Mouse (Mus musculus): ENCODE data around the gene Gabbr2.

DNA sequence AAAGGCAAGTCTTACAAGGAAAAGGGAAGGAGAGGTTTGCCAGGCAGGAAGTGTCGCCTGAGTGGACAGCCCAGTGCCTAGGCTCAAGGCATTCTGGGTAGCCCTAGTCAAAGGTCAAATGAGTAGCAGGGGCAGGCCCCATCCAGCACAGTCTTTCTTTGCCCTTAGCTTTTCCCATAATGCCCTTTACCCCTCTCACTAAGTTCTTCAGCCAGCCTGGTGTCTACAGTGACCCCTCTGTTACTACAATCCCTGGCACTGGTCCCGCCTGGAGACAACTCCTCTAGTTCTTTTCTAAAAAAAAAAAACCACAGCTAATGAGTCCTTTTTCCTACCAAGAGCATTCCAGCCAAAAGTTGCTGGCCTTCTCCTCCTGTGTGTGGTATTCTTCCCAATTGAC lies 122.3 kb downstream of the Gabbr2 start:
- TF ChIP-seq CTCF (IDR thresholded peaks at IDR 0.05; ENCODE audit: control insufficient read depth, insufficient read depth, insufficient read length) (no peak), USF1 (IDR thresholded peaks at IDR 0.05; ENCODE audit: low read depth) (no peak)

Data from C2C12 (cell line).